Mouse (Mus musculus) neural tube, embryonic 11.5 days (tissue): Measurements from ENCODE around the gene Cd300lb. TPM values are rescaled to one million over a fixed set of nuclear protein-coding genes. Genes with fewer than 3 reads are reported as not detected.

Experiments
- ATAC-seq: fragments of 200-750 bp; cut with Nextera tagmentation; 2 replicates; pipeline ENCODE4 v1.8.0; 2017; ENCODE audit warnings: moderate number of reproducible peaks, mild to moderate bottlenecking, moderate TSS enrichment, moderate library complexity; ENCODE audit not compliant: insufficient read depth, low FRiP score, low TSS enrichment
- DNase-seq: peaks from one replicate; pipeline ENCODE4 v3.0.0-alpha.2; 2015; ENCODE audit warnings: low spot score
- H3K27ac ChIP-seq: fragments of 300-500 bp; sonication (generic); 2 replicates; pipeline ENCODE4 v1.5.1; 2014; ENCODE audit warnings: low read depth, mild to moderate bottlenecking, low read length
- H3K27me3 ChIP-seq: fragments of 300-500 bp; sonication (generic); 2 replicates; pipeline ENCODE4 v1.6.1; 2014; ENCODE audit warnings: mild to moderate bottlenecking, low read length, mixed read lengths; ENCODE audit not compliant: control insufficient read depth, insufficient read depth
- H3K36me3 ChIP-seq: fragments of 300-500 bp; sonication (generic); 2 replicates; pipeline ENCODE4 v1.6.1; 2014; ENCODE audit warnings: mild to moderate bottlenecking, low read length, moderate library complexity, mixed read lengths; ENCODE audit not compliant: control insufficient read depth, insufficient read depth
- H3K4me1 ChIP-seq: fragments of 300-500 bp; sonication (generic); 2 replicates; pipeline ENCODE4 v1.6.1; 2014; ENCODE audit warnings: low read length, mixed read lengths; ENCODE audit not compliant: control insufficient read depth, insufficient read depth
- H3K4me2 ChIP-seq: fragments of 300-500 bp; sonication (generic); 2 replicates; pipeline ENCODE4 v1.6.1; 2014; ENCODE audit warnings: low read depth, mild to moderate bottlenecking, moderate library complexity
- H3K4me3 ChIP-seq: fragments of 300-500 bp; sonication (generic); 2 replicates; pipeline ENCODE4 v1.5.1; 2014; ENCODE audit warnings: low read depth, low read length
- H3K9ac ChIP-seq: fragments of 300-500 bp; sonication (generic); 2 replicates; pipeline ENCODE4 v1.6.1; 2014; ENCODE audit warnings: mild to moderate bottlenecking, low read length
- H3K9me3 ChIP-seq: fragments of 300-500 bp; sonication (generic); 2 replicates; pipeline ENCODE4 v1.6.1; 2016; ENCODE audit warnings: low read length; ENCODE audit not compliant: control insufficient read depth
- WGBS: fragments of 180-500 bp; shearing (Covaris S2); extraction: QIAGEN DNeasy Blood & Tissue Kit; methylation state at CpG from one replicate; pipeline ENCODE4 v1.1.7; 2014; 5-methylcytosine and 5-hydroxymethylcytosine counted together
- polyA plus RNA-seq: library from polyadenylated mRNA; unstranded; fragments of >200 nt; fragmentation: Nextera tagmentation; extraction: Ambion mirVana; gene quantifications from 2 replicates; pipeline ENCODE4 v1.2.1, GENCODE M21; 2014

Gene Cd300lb
- 0.20 TPM in 1 of 2 replicates, not detected in the other for polyA plus RNA-seq

DNA sequence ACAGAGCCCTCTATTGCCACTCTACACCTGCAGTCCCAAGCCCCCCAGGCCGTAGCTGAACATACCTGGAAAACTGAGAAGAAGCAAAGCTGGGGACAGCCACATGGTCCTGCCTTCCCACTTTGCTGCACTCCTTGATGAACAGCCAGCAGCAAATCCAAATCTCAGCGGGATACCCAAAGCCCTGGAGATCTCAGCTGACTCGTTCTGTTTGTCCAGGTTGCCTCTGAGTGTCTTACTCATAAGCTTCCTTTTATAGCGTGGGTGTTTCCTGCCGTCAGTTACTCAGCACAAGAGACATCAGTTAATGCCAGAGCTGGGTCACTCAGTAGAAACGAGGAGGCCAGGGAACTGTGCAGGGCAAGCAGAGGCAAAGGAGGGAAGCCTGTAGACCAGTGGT is at the start of gene Cd300lb:
Gene Cd300lb (minus strand): TSS at position 243 of the 400 bp plus-strand sequence.
- Histone ChIP-seq H3K4me2 (no peak within 1 kb of the TSS), H3K27me3 (no peaks in the 10 kb centered on the region), H3K36me3 (no peaks in the 10 kb centered on the region), H3K4me1 (no peaks in the 10 kb centered on the region), H3K4me3 (no peak within 1 kb of the TSS), H3K9me3 (no peaks in the 10 kb centered on the region), H3K9ac (no peak within 1 kb of the TSS), H3K27ac (no peak within 1 kb of the TSS)
- no peak for ATAC-seq
- WGBS, result 63% methylated on average over 6 of the region's 6 CpGs
- no peak for DNase-seq

DNA sequence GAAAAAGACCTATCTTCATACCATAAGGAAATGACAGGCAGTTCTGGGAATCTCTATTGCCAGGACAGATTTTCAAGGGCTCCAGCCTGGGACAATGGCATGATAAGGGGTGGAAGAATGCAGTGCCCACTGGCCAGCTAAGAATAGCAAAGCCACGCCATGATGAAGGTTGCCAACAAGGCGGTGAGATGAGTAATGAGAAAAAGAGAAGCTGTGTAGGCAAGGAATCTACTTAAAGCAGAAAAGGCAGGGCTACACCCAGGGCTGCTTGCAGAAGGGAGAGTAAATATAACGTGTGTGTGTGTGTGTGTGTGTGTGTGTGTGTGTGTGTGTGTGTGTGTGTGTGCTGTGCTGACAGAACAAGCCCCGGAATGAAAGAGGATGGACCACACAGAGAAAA is 47.7 kb upstream of the Cd300lb start:
- Histone ChIP-seq H3K27ac (no peak overlapping the region), H3K4me1 (no peaks in the 10 kb centered on the region), H3K27me3 (no peaks in the 10 kb centered on the region), H3K4me2 (no peak overlapping the region), H3K4me3 (no peak overlapping the region), H3K9ac (no peak overlapping the region), H3K9me3 (no peaks in the 10 kb centered on the region), H3K36me3 (no peaks in the 10 kb centered on the region)
- ATAC-seq (no peak), DNase-seq (no peak)
- WGBS, result 90% methylated on average over 4 of the region's 4 CpGs

DNA sequence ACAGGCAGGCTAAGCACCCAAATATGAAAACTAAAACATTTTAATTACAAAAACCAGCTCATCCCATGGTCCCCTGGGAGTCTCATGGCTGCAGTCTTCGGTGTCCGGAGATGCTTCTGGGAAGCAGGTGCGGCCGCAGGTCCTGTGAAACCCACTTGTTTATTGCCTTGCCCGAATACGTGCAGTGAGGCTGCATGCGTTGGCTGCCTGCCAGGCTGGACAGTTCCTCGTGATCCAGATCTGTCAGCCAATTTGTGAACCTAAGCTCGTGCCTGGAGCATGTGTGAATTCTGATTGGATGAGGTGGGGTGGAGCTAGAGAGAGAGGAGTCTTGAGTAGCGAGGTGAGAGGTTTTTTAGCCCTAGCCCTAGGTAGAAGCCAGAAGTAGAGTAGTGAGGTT is 38.5 kb upstream of the Cd300lb start:
- no peaks in the 10 kb centered on the region for H3K36me3 ChIP-seq
- no peaks in the 10 kb centered on the region for H3K9me3 ChIP-seq
- 90% methylated on average over 10 of the region's 10 CpGs for WGBS
- no peaks in the 10 kb centered on the region for H3K27me3 ChIP-seq
- no peak overlapping the region for H3K9ac ChIP-seq
- H3K27ac ChIP-seq, result no peak overlapping the region
- no peak overlapping the region for H3K4me3 ChIP-seq
- H3K4me1 ChIP-seq, result no peaks in the 10 kb centered on the region
- no peak overlapping the region for H3K4me2 ChIP-seq
- ATAC-seq (no peak), DNase-seq (no peak)

DNA sequence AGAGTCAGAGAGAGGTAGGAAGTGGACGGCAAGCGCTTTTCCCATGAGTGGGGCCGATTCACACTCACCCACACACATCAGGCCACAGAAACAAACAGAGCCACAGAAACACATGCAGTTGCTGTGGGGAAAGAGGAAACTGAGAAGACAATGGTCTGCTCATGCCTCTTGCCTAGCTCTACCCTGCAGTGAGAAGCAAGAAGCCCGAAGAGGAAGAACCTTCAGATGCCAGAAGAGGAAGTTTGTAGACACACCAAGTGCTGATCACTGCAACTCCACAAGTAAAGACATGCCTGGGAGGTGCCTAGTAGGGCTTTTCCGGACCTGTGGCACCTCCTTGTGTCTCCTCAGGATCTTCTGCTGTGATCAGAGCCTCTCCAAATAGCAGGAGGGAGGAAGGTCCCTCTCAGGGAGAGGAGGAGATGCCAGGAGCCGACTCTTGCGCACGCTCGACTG is 34.6 kb upstream of the Cd300lb start, which contains the start of gene Cd300c:
Gene Cd300c (minus strand): TSS at position 406 of the 456 bp plus-strand sequence.
- WGBS, result 87% methylated on average over 9 of the region's 9 CpGs
- H3K36me3 ChIP-seq, result no peaks in the 10 kb centered on the region
- H3K9me3 ChIP-seq, result no peaks in the 10 kb centered on the region
- DNase-seq, result no peak
- H3K4me3 ChIP-seq, result no peak within 1 kb of the TSS
- no peak within 1 kb of the TSS for H3K9ac ChIP-seq
- no peak for ATAC-seq
- no peak within 1 kb of the TSS for H3K27ac ChIP-seq
- H3K4me1 ChIP-seq, result no peaks in the 10 kb centered on the region
- no peak within 1 kb of the TSS for H3K4me2 ChIP-seq
- H3K27me3 ChIP-seq, result no peaks in the 10 kb centered on the region

DNA sequence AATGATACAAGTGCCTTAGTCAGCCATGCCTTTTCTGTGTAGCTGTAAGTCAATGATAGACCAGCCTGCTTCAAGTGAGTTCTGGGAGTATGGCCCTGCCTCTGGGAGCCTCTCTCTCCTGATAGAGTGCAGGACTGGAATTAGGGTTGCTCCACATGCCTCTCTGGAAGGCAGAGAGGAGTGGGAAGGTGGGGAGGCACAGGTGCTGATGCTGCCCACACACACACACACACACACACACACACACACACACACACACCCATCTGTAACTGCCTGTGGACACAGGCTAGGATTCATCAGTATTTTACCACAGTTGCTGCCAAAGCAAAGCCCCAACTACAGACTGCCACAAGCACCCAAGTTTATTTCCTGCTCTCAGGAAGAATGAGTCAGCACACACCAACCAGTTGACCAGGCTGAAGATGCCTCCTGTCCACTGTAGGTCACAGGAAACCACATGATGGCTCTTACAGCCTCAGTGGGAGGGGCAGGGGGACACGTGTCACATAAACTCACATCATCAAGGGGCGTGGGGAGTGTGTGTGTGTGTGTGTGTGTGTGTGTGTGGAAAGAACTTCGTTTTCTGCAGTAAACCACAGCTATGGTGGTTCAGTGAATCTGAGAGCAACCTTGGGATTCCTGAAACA is 31.1 kb upstream of the Cd300lb start:
- DNase-seq (no peak), ATAC-seq (no peak)
- H3K4me1 ChIP-seq, result no peaks in the 10 kb centered on the region
- H3K9ac ChIP-seq, result no peak overlapping the region
- no peaks in the 10 kb centered on the region for H3K36me3 ChIP-seq
- H3K27me3 ChIP-seq, result no peaks in the 10 kb centered on the region
- WGBS, result 61% methylated on average over 3 of the region's 3 CpGs
- H3K4me2 ChIP-seq, result no peak overlapping the region
- H3K27ac ChIP-seq, result no peak overlapping the region
- H3K4me3 ChIP-seq, result no peak overlapping the region
- H3K9me3 ChIP-seq, result no peaks in the 10 kb centered on the region

DNA sequence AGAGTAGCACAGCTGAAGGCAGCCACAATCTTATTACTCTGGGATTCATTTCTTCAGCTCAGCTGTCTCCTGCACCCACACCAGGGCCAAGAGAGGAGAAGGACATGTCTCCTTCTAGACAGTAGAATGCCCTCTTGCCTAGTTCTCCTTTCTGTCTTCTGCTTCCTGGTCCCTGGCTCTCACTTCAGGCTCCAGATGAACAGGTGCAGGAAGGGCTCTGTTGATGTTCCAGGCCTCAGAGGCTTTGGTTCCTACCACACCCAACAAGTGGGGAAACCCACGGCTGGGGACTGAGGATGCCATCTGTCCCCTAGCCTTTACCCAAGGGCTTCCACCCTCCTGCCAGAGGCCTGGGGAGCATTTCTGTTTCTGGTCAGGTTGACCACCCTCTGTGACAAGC is 26.2 kb upstream of the Cd300lb start:
- no peak overlapping the region for H3K4me2 ChIP-seq
- 62% methylated on average over 1 of the region's 1 CpGs for WGBS
- ATAC-seq (no peak), DNase-seq (no peak)
- H3K27me3 ChIP-seq, result no peaks in the 10 kb centered on the region
- H3K4me3 ChIP-seq, result no peak overlapping the region
- no peak overlapping the region for H3K9ac ChIP-seq
- no peaks in the 10 kb centered on the region for H3K9me3 ChIP-seq
- H3K36me3 ChIP-seq, result no peaks in the 10 kb centered on the region
- H3K27ac ChIP-seq, result no peak overlapping the region
- H3K4me1 ChIP-seq, result no peaks in the 10 kb centered on the region

DNA sequence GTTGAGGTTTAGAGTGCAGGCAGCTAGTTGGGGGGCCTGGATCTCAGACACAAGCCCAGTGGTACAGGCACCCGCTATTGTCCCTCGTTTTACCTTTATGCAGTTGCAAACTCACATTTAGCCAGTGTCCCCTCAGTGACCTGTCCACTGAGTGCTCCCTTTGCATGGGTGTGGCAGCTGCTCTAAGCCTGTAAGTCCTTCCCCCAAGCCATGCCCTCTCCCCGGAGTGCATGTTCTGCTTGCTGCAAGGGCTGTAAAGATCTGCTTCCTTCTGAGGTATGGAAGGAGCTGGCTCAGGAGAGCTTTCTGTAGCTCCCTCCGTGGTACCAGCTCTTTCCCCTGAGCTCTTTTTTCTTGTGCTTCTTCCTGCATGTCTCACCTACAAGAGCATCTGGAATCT is 595 bp downstream of the Cd300lb start:
- no peaks in the 10 kb centered on the region for H3K9me3 ChIP-seq
- no peak overlapping the region for H3K27ac ChIP-seq
- H3K36me3 ChIP-seq, result no peaks in the 10 kb centered on the region
- H3K4me3 ChIP-seq, result no peak overlapping the region
- ATAC-seq (no peak), DNase-seq (no peak)
- 79% methylated on average over 4 of the region's 4 CpGs for WGBS
- H3K4me1 ChIP-seq, result no peaks in the 10 kb centered on the region
- no peaks in the 10 kb centered on the region for H3K27me3 ChIP-seq
- no peak overlapping the region for H3K4me2 ChIP-seq
- H3K9ac ChIP-seq, result no peak overlapping the region

DNA sequence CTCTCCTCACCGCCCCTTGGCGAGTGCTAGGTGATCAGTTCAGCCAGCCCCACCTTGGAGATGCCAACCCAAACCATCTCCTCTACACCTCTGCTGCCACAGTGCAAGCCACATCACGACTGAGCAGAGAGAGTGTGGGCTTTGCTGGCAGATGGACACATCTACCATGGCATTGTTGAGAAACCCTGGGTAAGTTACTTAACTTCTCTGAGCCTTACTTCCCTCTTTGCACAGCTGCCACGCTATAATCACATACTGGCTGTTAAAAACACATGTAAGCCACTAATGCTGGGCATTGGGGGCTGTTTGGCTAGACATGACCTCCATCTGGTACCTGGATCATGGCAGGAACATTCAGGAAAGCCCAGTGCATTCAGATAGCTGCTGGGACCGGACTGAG is 3.1 kb downstream of the Cd300lb start:
- WGBS, result 78% methylated on average over 5 of the region's 5 CpGs
- no peaks in the 10 kb centered on the region for H3K9me3 ChIP-seq

DNA sequence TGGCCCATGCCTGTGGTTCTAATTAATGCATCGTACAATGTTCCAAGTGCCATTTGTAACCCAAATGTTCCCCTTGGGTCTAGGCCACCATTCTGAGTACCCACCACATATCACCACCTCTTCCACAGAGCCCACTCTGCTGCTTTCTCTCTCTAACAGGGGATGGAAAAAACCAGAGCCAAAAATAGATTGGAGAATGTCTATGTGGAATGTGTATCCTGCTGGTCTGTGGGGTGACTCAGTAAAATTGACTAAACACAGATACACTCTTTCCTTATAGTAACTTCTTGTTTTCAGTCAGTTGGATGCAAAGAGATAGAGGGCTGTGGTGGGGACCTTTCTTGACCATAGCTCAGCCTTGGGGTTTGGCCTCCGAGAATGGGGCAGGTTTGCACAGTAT is 4.6 kb downstream of the Cd300lb start:
- Histone ChIP-seq H3K4me1 (no peaks in the 10 kb centered on the region), H3K4me3 (no peak overlapping the region), H3K36me3 (no peaks in the 10 kb centered on the region), H3K9ac (no peak overlapping the region), H3K4me2 (no peak overlapping the region), H3K27me3 (no peaks in the 10 kb centered on the region), H3K9me3 (no peaks in the 10 kb centered on the region), H3K27ac (no peak overlapping the region)
- ATAC-seq, result no peak
- WGBS, result 89% methylated on average over 2 of the region's 2 CpGs
- no peak for DNase-seq

More for the DNA sequence above, 3.1 kb downstream of the Cd300lb start:
- Histone ChIP-seq H3K9ac (no peak overlapping the region), H3K4me3 (no peak overlapping the region), H3K4me2 (no peak overlapping the region), H3K4me1 (no peaks in the 10 kb centered on the region), H3K27ac (no peak overlapping the region), H3K27me3 (no peaks in the 10 kb centered on the region), H3K36me3 (no peaks in the 10 kb centered on the region)
- ATAC-seq (no peak), DNase-seq (no peak)
